Mouse (Mus musculus) embryonic facial prominence, embryonic 14.5 days (tissue): ENCODE results near the gene Olfr1328. TPM values are rescaled to one million over a fixed set of nuclear protein-coding genes. Genes with fewer than 3 reads are reported as not detected.

Experiments used
- ATAC-seq: fragments of 200-750 bp; cut with Nextera tagmentation; 2 replicates; pipeline ENCODE4 v1.8.0; 2017; ENCODE audit warnings: low read depth, moderate number of reproducible peaks, moderate TSS enrichment
- DNase-seq: peaks from one replicate; pipeline ENCODE4 v3.0.0-alpha.2; 2015; ENCODE audit warnings: low spot score
- H3K27ac ChIP-seq: fragments of 300-500 bp; sonication (generic); replicated peaks from 2 replicates; pipeline ENCODE4 v1.5.1; 2014; ENCODE audit warnings: low read depth, mild to moderate bottlenecking, low read length, moderate library complexity
- H3K27me3 ChIP-seq: fragments of 300-500 bp; sonication (generic); replicated peaks from 2 replicates; pipeline ENCODE4 v1.6.1; 2014; ENCODE audit warnings: low read length; ENCODE audit not compliant: control insufficient read depth, insufficient read depth
- H3K36me3 ChIP-seq: fragments of 300-500 bp; sonication (generic); 2 replicates; pipeline ENCODE4 v1.6.1; 2014; ENCODE audit warnings: low read length, mixed read lengths; ENCODE audit not compliant: control insufficient read depth, insufficient read depth
- H3K4me1 ChIP-seq: fragments of 300-500 bp; sonication (generic); 2 replicates; pipeline ENCODE4 v1.6.1; 2014; ENCODE audit warnings: antibody characterized with exemption, low read length; ENCODE audit not compliant: control insufficient read depth, insufficient read depth
- H3K4me2 ChIP-seq: fragments of 300-500 bp; sonication (generic); 2 replicates; pipeline ENCODE4 v1.6.1; 2014; ENCODE audit warnings: low read depth, mild to moderate bottlenecking, low read length, moderate library complexity, mixed read lengths
- H3K4me3 ChIP-seq: fragments of 300-500 bp; sonication (generic); 2 replicates; pipeline ENCODE4 v1.5.1; 2014; ENCODE audit warnings: low read depth, mild to moderate bottlenecking, low read length
- H3K9ac ChIP-seq: fragments of 300-500 bp; sonication (generic); 2 replicates; pipeline ENCODE4 v1.6.1; 2014; ENCODE audit warnings: low read depth, mild to moderate bottlenecking, low read length, moderate library complexity, mixed read lengths
- H3K9me3 ChIP-seq: fragments of 300-500 bp; sonication (generic); 2 replicates; pipeline ENCODE4 v1.6.1; 2016; ENCODE audit warnings: low read length; ENCODE audit not compliant: control insufficient read depth
- WGBS: fragments of 180-500 bp; shearing (Covaris S2); extraction: QIAGEN DNeasy Blood & Tissue Kit; methylation state at CpG from one replicate; pipeline ENCODE4 v1.1.7; 2014; 5-methylcytosine and 5-hydroxymethylcytosine counted together
- polyA plus RNA-seq: library from polyadenylated mRNA; unstranded; fragments of >200 nt; fragmentation: Nextera tagmentation; extraction: Ambion mirVana; gene quantifications from 2 replicates; pipeline ENCODE4 v1.2.1, GENCODE M21; 2014

Gene Olfr1328
- polyA plus RNA-seq, 1 experiment from 2014 or later: 0.07 TPM

- Histone ChIP-seq H3K9ac (no peak within 1 kb of the TSS), H3K4me3 (no peak within 1 kb of the TSS), H3K36me3 (no peaks in the 10 kb centered on the region), H3K9me3 (no peaks in the 10 kb centered on the region), H3K27me3 (no peaks in the 10 kb centered on the region), H3K4me2 (no peak within 1 kb of the TSS), H3K27ac (no peak within 1 kb of the TSS), H3K4me1 (no peaks in the 10 kb centered on the region)
- ATAC-seq (no peak), DNase-seq (no peak)
- WGBS: 71% methylated on average over 1 of the region's 1 CpGs
Measured at GRCm38 (mm10) chr4:118888297-118888696, 50.1 kb downstream of the Olfr1328 start, which contains the start of gene Olfr1330. Gene Olfr1330, plus strand, starts transcription at chr4:118888597.

Other genes with a start within 250 kb of the Olfr1328 start
- 0.12 and 0.22 TPM in 2 replicates for gene Olfr1342, start 245.9 kb downstream of the Olfr1328 start, polyA plus RNA-seq
- 0.11 TPM in 1 of 2 replicates, not detected in the other for gene Olfr1341, start 235.1 kb downstream of the Olfr1328 start, polyA plus RNA-seq
- 0.08 and 0.24 TPM in 2 replicates for gene Olfr1340, start 218.5 kb downstream of the Olfr1328 start, polyA plus RNA-seq
- gene Olfr1339, start 206.4 kb downstream of the Olfr1328 start, polyA plus RNA-seq: 0.16 TPM in 1 of 2 replicates, not detected in the other
- 0.13 TPM in 1 of 2 replicates, not detected in the other for gene Olfr1338, start 179.9 kb downstream of the Olfr1328 start, polyA plus RNA-seq
- not detected in 2 replicates for gene Olfr1337, start 156.0 kb downstream of the Olfr1328 start, polyA plus RNA-seq
- not detected in 2 replicates for gene Olfr1335, start 128.7 kb downstream of the Olfr1328 start, polyA plus RNA-seq
- not detected in 2 replicates for gene Olfr1333, start 102.3 kb downstream of the Olfr1328 start, polyA plus RNA-seq
- gene Olfr1331, start 74.0 kb downstream of the Olfr1328 start, polyA plus RNA-seq: 0.13 TPM in 1 of 2 replicates, not detected in the other
- gene Olfr1330, start 50.0 kb downstream of the Olfr1328 start, polyA plus RNA-seq: 0.11 TPM in 1 of 2 replicates, not detected in the other
- not detected in 2 replicates for gene Olfr1329, start 21.1 kb downstream of the Olfr1328 start, polyA plus RNA-seq
- gene Lao1, start 23.0 kb upstream of the Olfr1328 start, polyA plus RNA-seq: not detected in 2 replicates
- gene Slc2a1, start 170.1 kb upstream of the Olfr1328 start, polyA plus RNA-seq: 94.2 and 111 TPM in 2 replicates
- gene Zfp691, start 235.6 kb upstream of the Olfr1328 start, polyA plus RNA-seq: 4.0 and 5.1 TPM in 2 replicates